Mouse (Mus musculus): Measurements from ENCODE around the gene Nkpd1.

GRCm38 (mm10) chr7:19483281-19483680 lies 34.4 kb upstream of the Nkpd1 start:
- no peak for TF ChIP-seq CTCF (IDR thresholded peaks at IDR 0.05; ENCODE audit: low read depth, low read length)
- TF ChIP-seq TAL1 (conservative IDR thresholded peaks at IDR 0.05; ENCODE audit: low read depth, low read length) = no peak
- TF ChIP-seq GATA1 (IDR thresholded peaks at IDR 0.05; ENCODE audit: borderline replicate concordance, low read length) = no peak
